Mouse (Mus musculus) right cerebral cortex, postnatal 25 days (tissue): Measurements from ENCODE around the gene Bid.

Experiments used
- DNase-seq: peaks from one replicate; pipeline ENCODE4 v3.0.0; 2022

Gene Bid

DNA sequence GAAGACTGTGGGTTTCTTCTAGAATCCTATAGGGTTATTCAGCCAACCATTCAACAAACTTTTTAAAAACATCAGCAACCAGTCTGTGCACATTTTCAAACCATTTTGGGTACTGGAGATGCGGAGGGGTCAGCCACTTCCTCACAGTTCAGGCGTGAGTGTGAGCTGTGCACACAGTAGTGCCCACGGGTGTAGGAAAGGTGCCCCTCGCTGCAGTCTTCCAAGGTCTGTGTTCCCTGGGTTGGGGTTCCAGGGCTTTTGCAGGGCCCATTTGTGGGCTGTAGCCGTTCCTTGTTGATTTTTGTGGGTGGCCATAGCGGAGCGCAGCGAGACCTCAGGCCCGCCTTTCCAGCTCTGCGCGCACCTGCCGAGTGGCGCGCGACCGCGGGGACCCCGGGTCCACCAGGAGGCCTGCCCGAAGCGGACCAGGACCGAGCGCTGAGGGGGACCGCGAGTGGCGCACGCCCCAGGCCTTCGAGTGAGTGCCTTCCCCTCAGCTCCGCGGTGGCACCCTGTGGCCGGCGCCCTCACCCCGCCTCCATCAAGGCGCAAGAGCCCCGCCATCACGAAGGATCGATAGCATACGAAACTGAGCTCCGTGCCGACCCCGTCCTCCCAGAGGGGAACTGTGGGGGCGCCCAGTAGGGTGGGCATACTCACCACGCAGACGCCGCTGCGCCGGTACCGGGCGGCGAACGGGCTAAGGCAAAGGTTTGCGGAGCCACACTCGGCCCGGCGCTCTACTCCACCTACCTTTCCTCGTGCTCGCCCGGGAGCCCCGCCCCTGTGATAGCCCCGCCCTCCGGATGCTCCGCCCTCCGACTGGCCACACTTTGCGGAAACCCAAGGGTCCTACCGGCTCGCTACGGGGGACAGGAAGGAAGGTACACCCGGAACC lies at the start of gene Bid:
Gene Bid, minus strand, starts transcription at position 780 of the 898 bp plus-strand sequence.
- DNase-seq: peak; percentile 81

- DNase-seq: no peak
Measured at GRCm38 (mm10) chr6:120965814-120966213, 49.2 kb upstream of the Bid start.

GRCm38 (mm10) chr6:120964179-120964578 lies 47.5 kb upstream of the Bid start:
- DNase-seq: no peak

DNA sequence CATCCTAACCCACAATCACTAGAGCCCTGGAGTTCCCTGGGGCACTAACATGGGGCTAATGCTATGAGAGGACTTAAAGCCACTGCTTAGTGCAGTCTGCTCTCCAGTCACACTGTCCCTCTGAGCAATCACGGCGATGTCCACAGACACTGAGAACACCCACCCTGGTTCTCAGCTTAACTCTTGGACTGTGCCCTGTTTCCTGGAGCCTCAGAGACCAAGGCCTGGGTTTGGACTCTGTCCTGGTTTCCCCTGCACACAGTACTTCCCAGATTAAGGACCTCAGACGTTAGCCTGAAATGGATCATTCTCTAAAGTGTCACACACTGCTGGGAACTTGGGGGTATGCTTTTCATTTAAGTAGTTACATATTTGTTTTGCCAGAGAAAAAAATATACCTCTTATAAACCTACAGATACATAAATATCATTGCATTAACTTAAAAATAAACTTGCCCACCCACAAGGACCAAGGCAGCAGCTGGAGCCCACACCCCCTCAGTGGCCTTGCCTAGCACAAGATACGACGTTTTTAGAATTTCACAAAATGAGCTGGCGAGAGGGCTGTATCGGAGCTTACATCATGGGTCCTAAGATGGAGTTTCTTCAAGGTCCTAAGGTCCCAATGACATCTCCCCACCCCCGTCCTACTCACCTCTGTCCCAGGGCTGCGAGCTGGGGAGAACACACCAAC lies 43.8 kb upstream of the Bid start:
- DNase-seq: peak; percentile 24

- DNase-seq: no peak
Measured at GRCm38 (mm10) chr6:120957331-120957730, 40.7 kb upstream of the Bid start.

GRCm38 (mm10) chr6:120956259-120957161 lies 39.9 kb upstream of the Bid start:
- no peak for DNase-seq

GRCm38 (mm10) chr6:120955215-120955614 lies 38.6 kb upstream of the Bid start:
- no peak for DNase-seq

- no peak for DNase-seq
Measured at GRCm38 (mm10) chr6:120954241-120954640, 37.6 kb upstream of the Bid start.

DNA sequence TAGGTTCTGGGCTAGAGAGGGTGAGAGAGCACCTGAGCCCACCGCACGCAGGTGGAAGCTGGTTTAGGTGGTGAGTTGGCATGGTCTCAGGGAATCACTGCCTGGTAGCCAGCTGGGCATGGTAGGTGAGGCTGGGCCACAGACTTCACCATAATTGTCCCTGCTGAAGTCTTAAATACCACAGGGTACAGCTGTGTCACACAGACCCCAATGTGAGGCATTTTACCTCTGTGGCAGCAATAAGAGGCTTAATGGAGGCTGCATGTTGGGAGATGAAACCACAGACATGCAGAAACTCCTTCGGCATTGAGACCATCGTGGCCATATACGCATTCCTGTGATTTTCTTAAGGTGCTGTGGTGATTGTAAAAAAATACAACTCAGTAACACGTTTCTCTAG lies 35.8 kb upstream of the Bid start:
- DNase-seq: no peak

- DNase-seq: no peak
Measured at GRCm38 (mm10) chr6:120951311-120951710, 34.7 kb upstream of the Bid start.

DNA sequence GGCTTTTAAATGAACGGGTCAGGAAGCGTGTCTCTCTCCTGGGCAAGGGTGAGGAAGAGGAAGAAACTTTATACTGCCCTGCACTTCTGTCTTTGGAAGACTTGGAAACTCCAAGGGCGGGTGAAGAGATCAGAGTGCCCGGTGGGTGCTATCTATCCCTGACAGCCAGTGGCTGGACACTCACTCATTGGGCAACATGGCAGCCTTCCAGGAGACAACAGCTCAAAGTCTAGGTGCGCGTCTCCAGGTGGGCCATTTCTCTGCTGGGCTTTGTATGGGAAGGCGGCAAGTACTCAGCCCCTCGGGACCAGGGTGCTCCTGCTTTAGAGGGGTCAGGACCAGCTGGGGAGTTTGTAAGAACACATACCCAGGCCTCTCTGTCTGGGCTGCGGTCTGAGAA lies 28.9 kb upstream of the Bid start:
- no peak for DNase-seq

GRCm38 (mm10) chr6:120943964-120944363 lies 27.3 kb upstream of the Bid start:
- DNase-seq: no peak

DNA sequence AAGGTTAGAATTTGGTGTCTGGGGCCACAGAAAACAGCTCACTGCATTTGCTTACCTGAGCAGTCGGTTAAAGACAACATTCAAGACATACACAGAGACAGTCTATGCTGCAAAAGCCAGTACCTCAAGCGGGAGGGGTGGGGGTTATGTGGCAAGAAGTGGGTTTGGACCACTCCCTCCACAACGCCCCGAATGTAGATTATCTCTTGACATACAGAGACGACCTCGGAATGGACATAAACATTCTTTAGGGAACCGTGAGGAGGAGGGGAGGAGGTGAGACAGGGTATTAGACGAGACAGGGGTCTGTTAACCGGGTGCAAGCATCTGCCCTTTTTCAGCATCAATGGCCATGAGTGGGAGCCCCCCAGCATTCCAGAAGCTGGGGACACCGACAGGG lies 26.9 kb upstream of the Bid start:
- no peak for DNase-seq

- no peak for DNase-seq
Measured at GRCm38 (mm10) chr6:120943079-120943478, 26.4 kb upstream of the Bid start.

DNA sequence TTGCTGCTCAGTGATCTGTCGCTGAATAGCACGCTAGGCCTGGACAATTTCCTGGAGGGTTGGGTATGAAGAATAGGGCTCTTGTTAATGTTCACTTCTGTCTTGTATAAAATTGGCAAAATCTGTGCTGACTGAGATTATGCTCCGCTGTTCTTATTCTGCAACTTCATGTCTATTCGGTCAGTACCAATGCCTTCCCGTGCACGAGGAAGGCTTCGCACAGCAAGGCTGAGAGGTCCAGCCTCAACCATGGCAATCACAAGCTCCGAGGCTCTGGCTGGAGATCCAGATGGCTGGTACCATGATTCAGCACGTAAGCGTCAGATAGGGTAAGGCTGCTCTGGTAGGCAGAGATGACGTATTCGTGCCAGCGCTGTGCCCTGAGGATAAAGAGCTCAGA lies 24.9 kb upstream of the Bid start:
- no peak for DNase-seq

GRCm38 (mm10) chr6:120941084-120941481 lies 24.4 kb upstream of the Bid start:
- DNase-seq: no peak

DNA sequence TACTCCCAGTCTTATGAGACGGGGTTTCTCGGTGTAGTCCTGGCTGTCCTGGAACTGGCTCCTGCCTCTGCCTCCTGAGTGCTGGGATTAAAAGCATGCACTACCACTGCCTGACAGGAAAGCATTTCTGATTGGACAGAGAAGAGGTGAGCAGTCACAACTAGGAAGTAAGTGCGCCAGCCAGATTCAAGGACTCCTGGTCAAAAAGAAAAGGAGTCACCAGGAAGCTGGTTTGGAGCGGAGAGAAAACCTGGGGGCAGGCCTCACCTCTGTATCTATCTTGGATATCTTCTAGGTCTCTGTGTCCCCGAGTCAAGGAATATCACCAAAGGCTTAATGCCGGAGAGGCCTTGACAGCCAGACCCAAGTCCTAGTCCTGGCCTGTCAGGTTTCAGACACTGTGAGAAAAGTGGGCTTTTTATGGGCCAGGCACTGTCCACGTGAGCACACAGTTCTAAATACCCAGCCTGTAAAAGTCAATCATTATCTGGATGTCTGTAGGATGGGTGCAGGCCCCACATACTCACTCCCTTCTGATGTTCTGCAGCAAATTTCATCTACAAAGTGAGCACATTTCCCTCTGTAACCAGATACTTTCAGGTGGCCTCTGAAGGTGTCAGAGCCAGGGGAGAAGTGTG lies 23.9 kb upstream of the Bid start:
- no peak for DNase-seq

- no peak for DNase-seq
Measured at GRCm38 (mm10) chr6:120939783-120940182, 23.1 kb upstream of the Bid start.

GRCm38 (mm10) chr6:120938763-120939450 lies 22.3 kb upstream of the Bid start:
- DNase-seq: no peak

DNA sequence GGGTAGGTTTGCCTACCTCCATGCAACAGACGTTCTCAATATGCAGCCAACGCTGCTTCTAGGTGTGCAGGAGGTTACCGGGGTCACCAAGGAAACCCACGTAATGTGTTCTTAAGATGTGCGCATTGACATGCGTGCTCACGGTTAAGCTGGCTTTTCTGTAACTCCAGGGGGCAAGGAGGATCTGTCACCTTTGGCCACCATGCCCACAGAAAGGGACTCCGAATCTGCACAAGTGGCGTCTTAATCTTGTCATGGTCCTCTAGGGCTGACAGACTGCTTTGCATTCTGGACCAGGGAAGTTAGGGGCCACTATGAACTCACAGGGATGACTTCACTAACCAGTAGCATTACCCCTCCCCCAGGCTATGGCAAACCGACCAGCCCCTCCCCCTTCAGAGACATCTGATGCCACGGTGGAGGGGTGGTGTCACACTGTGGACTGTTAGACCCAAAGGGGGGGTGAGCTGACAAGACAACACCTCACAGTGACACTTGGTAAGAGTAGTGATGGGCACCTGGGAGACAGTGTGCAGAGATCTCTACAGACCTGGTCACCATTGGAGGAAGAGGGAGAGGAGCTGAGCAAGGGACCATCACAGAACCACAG lies 21.5 kb upstream of the Bid start:
- DNase-seq: no peak

- no peak for DNase-seq
Measured at GRCm38 (mm10) chr6:120937104-120937617, 20.5 kb upstream of the Bid start.
